Comparison of ENCODE assay signal across 10 mouse cellular contexts in genomic region chr19:43311125-43311524, GRCm38 (mm10).
DNase-seq lines count a peak whose midpoint lies in the region; ATAC-seq lines count a peak whose summit lies in the region.
"Had no signal": no experiment of that assay in that cellular context is flagged by ENCODE, and none has a peak within 500 bp of the region (broad histone marks: within the 10 kb centered on the region; RNA-seq: fewer than 3 reads in every experiment).

No protein-coding gene starts in this region.

- H3K9me3 ChIP-seq in intestine, embryonic 15.5 days = no peaks in the 10 kb centered on the region
- H3K9me3 ChIP-seq: hindbrain, embryonic 15.5 days; neural tube, embryonic 12.5 days had no signal

- no peak overlapping the region for H3K4me2 ChIP-seq in intestine, embryonic 15.5 days (replicated peaks)
- H3K4me2 ChIP-seq: hindbrain, embryonic 15.5 days; neural tube, embryonic 12.5 days had no signal

- intact Hi-C loops in heart, postnatal 10 days (cut with DNase I) = loop anchor here (1.0 to 2.0 kb wide), 2 partner anchors 284 to 516 kb away; no protein-coding TSS in a partner anchor
- intact Hi-C loops in left cerebral cortex, postnatal 14 days (cut with DNase I) = loop anchor here (2.0 kb wide), 1 partner anchor 516 kb away; no protein-coding TSS in a partner anchor

- no peak overlapping the region for H3K27ac ChIP-seq in intestine, embryonic 15.5 days
- H3K27ac ChIP-seq: hindbrain, embryonic 15.5 days; neural tube, embryonic 12.5 days had no signal

- H3K4me1 ChIP-seq in intestine, embryonic 15.5 days (replicated peaks) = no peaks in the 10 kb centered on the region
- H3K4me1 ChIP-seq: hindbrain, embryonic 15.5 days; neural tube, embryonic 12.5 days had no signal

- peak; percentile 40 to 44 for DNase-seq in heart, postnatal 10 days
- DNase-seq in heart, adult 9 months (ENCODE audit: low spot score in 2 of 2) = no peak
- DNase-seq in urinary bladder, postnatal 25 days (ENCODE audit: low spot score) = peak; percentile 24
- no peak for DNase-seq in urinary bladder, postnatal 10 days (ENCODE audit: low spot score)
- peak; percentile 25 to 50 for DNase-seq in left cerebral cortex, postnatal 14 days (ENCODE audit: low spot score in 2 of 2)
- peak; percentile 3 for DNase-seq in telencephalon, adult 2 months (ENCODE audit: low read depth, low spot score)

- ATAC-seq in frontal cortex, adult (ENCODE audit: low TSS enrichment) = 0 out of 2 replicates have a peak, but pooled peaks have one; percentile 52
- ATAC-seq in intestine, embryonic 15.5 days = no peak

- H3K9ac ChIP-seq in intestine, embryonic 15.5 days = no peak overlapping the region
- H3K9ac ChIP-seq: hindbrain, embryonic 15.5 days; neural tube, embryonic 12.5 days had no signal

- no peaks in the 10 kb centered on the region for H3K36me3 ChIP-seq in intestine, embryonic 15.5 days
- H3K36me3 ChIP-seq: hindbrain, embryonic 15.5 days; neural tube, embryonic 12.5 days had no signal

- H3K4me3 ChIP-seq in intestine, embryonic 15.5 days (replicated peaks) = no peak overlapping the region
- H3K4me3 ChIP-seq: hindbrain, embryonic 15.5 days; neural tube, embryonic 12.5 days had no signal

- no peaks in the 10 kb centered on the region for H3K27me3 ChIP-seq in intestine, embryonic 15.5 days (replicated peaks)
- H3K27me3 ChIP-seq: hindbrain, embryonic 15.5 days; neural tube, embryonic 12.5 days had no signal

Comparison
In these comparisons a context has a peak if more than half of its experiments do, and no peak if none do; other contexts are left out.
1. DNase-seq: peak in heart, postnatal 10 days (2 of 2), urinary bladder, postnatal 25 days (single experiment), left cerebral cortex, postnatal 14 days (2 of 2) and telencephalon, adult 2 months (single experiment); none in heart, adult 9 months (0 of 2) and urinary bladder, postnatal 10 days (single experiment).